Mouse (Mus musculus): Measurements from ENCODE around the gene Slc8a1.

Gene Slc8a1

GRCm38 (mm10) chr17:81669062-81669815 lies 68.9 kb downstream of the Slc8a1 start:
- peak; percentile 16 for DNase-seq (ENCODE audit: low spot score)

- no peak for DNase-seq (ENCODE audit: low spot score)
These were observed 69.7 kb downstream of the Slc8a1 start for GRCm38 (mm10) chr17:81668466-81668865.

GRCm38 (mm10) chr17:81667935-81668334 lies 70.2 kb downstream of the Slc8a1 start:
- no peak for DNase-seq (ENCODE audit: low spot score)

GRCm38 (mm10) chr17:81666551-81666950 lies 71.6 kb downstream of the Slc8a1 start:
- DNase-seq (ENCODE audit: low spot score): no peak

GRCm38 (mm10) chr17:81664916-81665315 lies 73.3 kb downstream of the Slc8a1 start:
- no peak for DNase-seq (ENCODE audit: low spot score)

GRCm38 (mm10) chr17:81657828-81658227 lies 80.3 kb downstream of the Slc8a1 start:
- no peak for DNase-seq (ENCODE audit: low spot score)

- no peak for DNase-seq (ENCODE audit: low spot score)
These were observed 83.6 kb downstream of the Slc8a1 start for GRCm38 (mm10) chr17:81654548-81654947.

- no peak for DNase-seq (ENCODE audit: low spot score)
These were observed 85.2 kb downstream of the Slc8a1 start for GRCm38 (mm10) chr17:81652958-81653357.

- DNase-seq (ENCODE audit: low spot score): no peak
These were observed 101.4 kb downstream of the Slc8a1 start for GRCm38 (mm10) chr17:81636822-81637221.

- DNase-seq (ENCODE audit: low spot score): no peak
These were observed 107.7 kb downstream of the Slc8a1 start for GRCm38 (mm10) chr17:81630471-81630870.

GRCm38 (mm10) chr17:81621188-81621644 lies 117.0 kb downstream of the Slc8a1 start:
- DNase-seq (ENCODE audit: low spot score): no peak

- no peak for DNase-seq (ENCODE audit: low spot score)
These were observed 119.7 kb downstream of the Slc8a1 start for GRCm38 (mm10) chr17:81618461-81618860.

- DNase-seq (ENCODE audit: low spot score): no peak
These were observed 121.9 kb downstream of the Slc8a1 start for GRCm38 (mm10) chr17:81616326-81616725.

GRCm38 (mm10) chr17:81615391-81615790 lies 122.8 kb downstream of the Slc8a1 start:
- DNase-seq (ENCODE audit: low spot score): no peak

- no peak for DNase-seq (ENCODE audit: low spot score)
These were observed 130.7 kb downstream of the Slc8a1 start for GRCm38 (mm10) chr17:81607515-81607914.

- DNase-seq (ENCODE audit: low spot score): no peak
These were observed 132.1 kb downstream of the Slc8a1 start for GRCm38 (mm10) chr17:81606084-81606483.

GRCm38 (mm10) chr17:81605219-81605660 lies 132.9 kb downstream of the Slc8a1 start:
- DNase-seq (ENCODE audit: low spot score): no peak

GRCm38 (mm10) chr17:81599072-81599471 lies 139.1 kb downstream of the Slc8a1 start:
- no peak for DNase-seq (ENCODE audit: low spot score)

GRCm38 (mm10) chr17:81589791-81590190 lies 148.4 kb downstream of the Slc8a1 start:
- DNase-seq (ENCODE audit: low spot score): no peak

- no peak for DNase-seq (ENCODE audit: low spot score)
These were observed 151.4 kb downstream of the Slc8a1 start for GRCm38 (mm10) chr17:81586759-81587158.

GRCm38 (mm10) chr17:81579728-81580425 lies 158.3 kb downstream of the Slc8a1 start:
- DNase-seq (ENCODE audit: low spot score): no peak

GRCm38 (mm10) chr17:81576893-81577292 lies 161.3 kb downstream of the Slc8a1 start:
- no peak for DNase-seq (ENCODE audit: low spot score)

- DNase-seq (ENCODE audit: low spot score): no peak
These were observed 172.4 kb downstream of the Slc8a1 start for GRCm38 (mm10) chr17:81565634-81566372.
